Mouse (Mus musculus) embryonic facial prominence, embryonic 10.5 days (tissue): Measurements from ENCODE around the gene Camkk2. TPM values are rescaled to one million over a fixed set of nuclear protein-coding genes. Genes with fewer than 3 reads are reported as not detected.
A peak's percentile ranks its signal among the peaks of the same experiment; 100 is the strongest.

Experiments used
- DNase-seq: peaks from one replicate; pipeline ENCODE4 v3.0.0-alpha.2; 2017; ENCODE audit warnings: low spot score
- H3K27ac ChIP-seq: fragments of 300-500 bp; sonication (generic); replicated peaks from 2 replicates; pipeline ENCODE4 v1.5.1; 2016; ENCODE audit warnings: mild to moderate bottlenecking
- H3K27me3 ChIP-seq: fragments of 300-500 bp; sonication (generic); replicated peaks from 2 replicates; pipeline ENCODE4 v1.6.1; 2016; ENCODE audit warnings: low read depth, mild to moderate bottlenecking; ENCODE audit not compliant: poor library complexity, severe bottlenecking
- H3K36me3 ChIP-seq: fragments of 300-500 bp; sonication (generic); replicated peaks from 2 replicates; pipeline ENCODE4 v1.6.1; 2016; ENCODE audit warnings: mild to moderate bottlenecking, moderate library complexity
- H3K4me1 ChIP-seq: fragments of 300-500 bp; sonication (generic); 2 replicates; pipeline ENCODE4 v1.6.1; 2016
- H3K4me3 ChIP-seq: fragments of 300-500 bp; sonication (generic); 2 replicates; pipeline ENCODE4 v1.5.1; 2016; ENCODE audit warnings: mild to moderate bottlenecking, moderate library complexity
- H3K9me3 ChIP-seq: fragments of 300-500 bp; sonication (generic); 2 replicates; pipeline ENCODE4 v1.6.1; 2016; ENCODE audit warnings: mild to moderate bottlenecking
- WGBS: fragments of 180-500 bp; shearing (Covaris S2); methylation state at CpG from one replicate; pipeline ENCODE4 v1.1.7; 2016; 5-methylcytosine and 5-hydroxymethylcytosine counted together
- polyA plus RNA-seq: library from polyadenylated mRNA; unstranded; fragments of >200 nt; fragmentation: Nextera tagmentation; extraction: Ambion mirVana; gene quantifications from 2 replicates; pipeline ENCODE4 v1.2.1, GENCODE M21; 2016

Camkk2 gene
- polyA plus RNA-seq, 1 experiment from 2014 or later, result 26.3 TPM

GRCm38 (mm10) chr5:122702156-122702555 lies 77.1 kb downstream of the Camkk2 start:
- DNase-seq, result no peak
- no peak overlapping the region for H3K27ac ChIP-seq
- H3K9me3 ChIP-seq, result no peaks in the 10 kb centered on the region
- peaks cover 9% of the 10 kb centered on the region; the same call in 1 of the 2 replicates for H3K27me3 ChIP-seq
- no peak overlapping the region for H3K4me3 ChIP-seq
- no peaks in the 10 kb centered on the region for H3K36me3 ChIP-seq
- 81% methylated on average over 6 of the region's 6 CpGs for WGBS
- H3K4me1 ChIP-seq, result peaks cover 7% of the 10 kb centered on the region

GRCm38 (mm10) chr5:122700837-122701212 lies 78.4 kb downstream of the Camkk2 start:
- Histone ChIP-seq H3K4me3 (no peak overlapping the region), H3K27ac (no peak overlapping the region), H3K36me3 (no peaks in the 10 kb centered on the region), H3K27me3 (no peaks in the 10 kb centered on the region), H3K4me1 (no peaks in the 10 kb centered on the region), H3K9me3 (no peaks in the 10 kb centered on the region)
- no peak for DNase-seq
- 59% methylated on average over 5 of the region's 5 CpGs for WGBS

- Histone ChIP-seq H3K27ac (no peak overlapping the region), H3K4me1 (no peaks in the 10 kb centered on the region), H3K9me3 (no peaks in the 10 kb centered on the region), H3K27me3 (no peaks in the 10 kb centered on the region), H3K36me3 (no peaks in the 10 kb centered on the region), H3K4me3 (no peak overlapping the region)
- no peak for DNase-seq
- WGBS, result 85% methylated on average over 12 of the region's 12 CpGs
These were observed 78.9 kb downstream of the Camkk2 start for GRCm38 (mm10) chr5:122700109-122700836.

GRCm38 (mm10) chr5:122698701-122699060 lies 80.5 kb downstream of the Camkk2 start:
- Histone ChIP-seq H3K27ac (no peak overlapping the region), H3K4me3 (no peak overlapping the region), H3K36me3 (no peaks in the 10 kb centered on the region), H3K27me3 (no peaks in the 10 kb centered on the region), H3K4me1 (peaks cover under 1% of the 10 kb centered on the region; the same call in 1 of the 2 replicates), H3K9me3 (no peaks in the 10 kb centered on the region)
- 84% methylated on average over 9 of the region's 9 CpGs for WGBS
- no peak for DNase-seq

DNA sequence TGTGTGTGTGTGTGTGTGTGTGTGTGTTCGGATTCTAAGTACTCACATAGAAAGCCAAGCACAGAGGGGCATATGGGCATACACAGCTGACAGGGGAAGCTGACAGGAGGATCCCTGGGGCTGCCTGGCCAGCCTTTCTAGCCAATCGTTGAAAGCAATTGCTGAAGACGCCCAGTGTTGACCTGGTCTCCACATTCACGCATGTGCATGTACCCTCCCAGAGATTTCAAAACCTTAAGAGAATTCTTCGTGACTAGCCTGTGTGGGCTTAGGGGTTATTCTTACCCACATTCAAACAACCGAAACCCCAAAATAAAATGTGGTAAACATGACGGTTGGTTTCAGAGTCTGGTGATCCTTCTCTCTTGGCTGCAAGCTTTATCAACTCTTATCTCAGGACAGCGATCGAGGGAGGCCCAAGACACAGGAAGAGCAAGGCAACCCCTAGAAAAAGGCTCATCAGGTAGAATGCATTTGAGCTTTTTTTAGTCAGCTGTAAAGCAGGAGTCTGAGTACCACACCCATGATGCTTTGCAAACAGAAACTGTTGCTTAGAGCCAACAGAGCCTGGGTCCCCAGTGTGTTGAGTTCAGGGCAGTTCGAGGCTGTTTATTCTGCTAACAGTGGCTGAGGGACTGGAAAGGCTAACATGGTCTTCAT lies 81.0 kb downstream of the Camkk2 start:
- Histone ChIP-seq H3K9me3 (no peaks in the 10 kb centered on the region), H3K4me3 (no peak overlapping the region), H3K36me3 (no peaks in the 10 kb centered on the region), H3K27ac (no peak overlapping the region), H3K4me1 (peaks cover 6% of the 10 kb centered on the region; the same call in 1 of the 2 replicates), H3K27me3 (no peaks in the 10 kb centered on the region)
- no peak for DNase-seq
- 87% methylated on average over 10 of the region's 10 CpGs for WGBS

DNA sequence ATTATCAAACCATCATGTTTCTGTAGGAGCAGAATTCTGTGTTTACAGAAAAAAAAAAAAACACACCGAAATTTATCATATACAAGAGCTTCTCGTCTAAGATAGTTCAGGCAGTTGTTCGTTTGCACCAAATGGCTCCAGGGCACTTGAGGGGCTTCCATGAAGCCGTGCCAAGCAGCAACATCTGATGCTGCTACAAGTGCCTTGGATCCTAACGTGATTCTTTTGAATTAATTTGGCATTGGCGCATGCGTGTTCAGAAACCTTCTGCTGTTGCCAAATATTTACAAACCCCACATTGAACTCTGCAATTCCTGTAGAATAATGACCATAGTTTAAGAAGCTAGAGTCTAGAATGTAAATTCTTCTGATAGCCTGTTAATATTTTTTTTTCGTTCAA lies 83.7 kb downstream of the Camkk2 start:
- no peak overlapping the region for H3K27ac ChIP-seq
- H3K36me3 ChIP-seq, result no peaks in the 10 kb centered on the region
- H3K4me3 ChIP-seq, result no peak overlapping the region
- peaks cover 11% of the 10 kb centered on the region; the same call in 1 of the 2 replicates for H3K4me1 ChIP-seq
- DNase-seq, result no peak
- 81% methylated on average over 8 of the region's 8 CpGs for WGBS
- no peaks in the 10 kb centered on the region for H3K9me3 ChIP-seq
- no peaks in the 10 kb centered on the region for H3K27me3 ChIP-seq

DNA sequence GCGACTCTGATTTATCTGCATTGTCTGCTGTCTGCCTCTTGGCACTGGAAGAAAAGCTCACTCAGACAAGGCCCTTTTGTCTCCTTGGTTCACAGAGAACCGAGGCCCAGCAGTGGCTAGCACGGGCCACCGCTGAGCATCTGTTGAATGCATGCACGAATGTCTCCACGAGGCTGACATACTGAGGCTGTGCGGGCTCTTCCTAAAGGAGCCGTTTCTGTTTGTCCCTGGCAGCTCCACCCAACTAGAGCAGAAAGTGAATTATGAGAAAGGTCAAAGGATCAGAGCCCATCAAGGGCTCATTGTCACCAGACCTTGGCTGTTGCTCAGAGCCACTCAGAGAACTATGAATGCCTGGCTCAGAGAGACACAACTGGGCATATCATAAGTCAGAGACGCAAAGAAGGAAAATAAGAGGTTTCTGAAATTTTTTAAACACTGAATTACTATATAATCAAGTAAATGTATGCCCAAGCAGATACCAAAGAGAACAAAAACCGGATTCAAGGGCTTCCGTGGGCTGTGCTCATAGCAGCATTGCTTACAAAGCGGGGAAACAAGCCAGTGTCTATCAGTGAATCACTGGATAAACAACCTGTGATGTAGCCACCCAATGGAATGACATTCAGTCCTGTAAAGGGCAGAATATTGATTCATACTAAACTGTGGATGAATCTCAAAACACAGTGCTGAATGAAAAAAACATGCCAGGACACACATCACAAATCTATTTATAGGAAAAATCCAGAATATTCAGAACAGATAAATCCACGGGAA lies 85.6 kb downstream of the Camkk2 start:
- Histone ChIP-seq H3K9me3 (no peaks in the 10 kb centered on the region), H3K27me3 (no peaks in the 10 kb centered on the region), H3K4me3 (no peak overlapping the region), H3K36me3 (no peaks in the 10 kb centered on the region), H3K27ac (peak overlapping the region; percentile 73), H3K4me1 (peaks cover 11% of the 10 kb centered on the region; the same call in 1 of the 2 replicates)
- DNase-seq, result peak; percentile 51
- WGBS, result 34% methylated on average over 13 of the region's 13 CpGs

GRCm38 (mm10) chr5:122690486-122690885 lies 88.7 kb downstream of the Camkk2 start:
- Histone ChIP-seq H3K9me3 (no peaks in the 10 kb centered on the region), H3K36me3 (no peaks in the 10 kb centered on the region), H3K4me1 (peaks cover 11% of the 10 kb centered on the region; the same call in 1 of the 2 replicates), H3K27me3 (no peaks in the 10 kb centered on the region), H3K4me3 (no peak overlapping the region), H3K27ac (no peak overlapping the region)
- no peak for DNase-seq
- 41% methylated on average over 6 of the region's 6 CpGs for WGBS

GRCm38 (mm10) chr5:122689153-122689552 lies 90.1 kb downstream of the Camkk2 start:
- Histone ChIP-seq H3K4me3 (no peak overlapping the region), H3K4me1 (peaks cover 11% of the 10 kb centered on the region; the same call in 1 of the 2 replicates), H3K27me3 (no peaks in the 10 kb centered on the region), H3K36me3 (no peaks in the 10 kb centered on the region), H3K27ac (no peak overlapping the region), H3K9me3 (no peaks in the 10 kb centered on the region)
- 90% methylated on average over 7 of the region's 7 CpGs for whole genome bisulfite sequencing
- no peak for DNase-seq

DNA sequence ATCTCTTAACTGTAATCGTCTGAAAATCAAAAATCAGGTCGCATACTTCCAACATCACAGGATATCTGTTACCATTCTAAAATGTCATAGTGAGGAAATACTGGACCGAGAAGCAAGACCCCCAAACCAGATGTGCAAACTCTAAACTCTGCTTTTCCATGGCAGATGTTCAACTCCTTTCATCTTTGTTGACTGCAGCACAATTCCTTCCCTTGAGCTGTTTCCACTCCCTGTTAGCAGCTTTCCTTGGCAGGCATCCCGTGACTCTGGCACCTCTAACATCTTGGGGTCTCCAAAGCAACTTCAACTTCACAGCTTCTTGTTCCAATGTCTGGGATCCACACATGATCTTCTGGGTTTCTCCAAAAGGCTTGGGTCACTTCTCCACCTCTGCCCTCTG lies 91.8 kb downstream of the Camkk2 start:
- Histone ChIP-seq H3K27ac (no peak overlapping the region), H3K36me3 (no peaks in the 10 kb centered on the region), H3K4me1 (peaks cover under 1% of the 10 kb centered on the region; the same call in 1 of the 2 replicates), H3K27me3 (no peaks in the 10 kb centered on the region), H3K4me3 (no peak overlapping the region), H3K9me3 (no peaks in the 10 kb centered on the region)
- 91% methylated on average over 4 of the region's 4 CpGs for WGBS
- DNase-seq, result no peak

GRCm38 (mm10) chr5:122683926-122684325 lies 95.3 kb downstream of the Camkk2 start:
- Histone ChIP-seq H3K4me1 (no peaks in the 10 kb centered on the region), H3K36me3 (no peaks in the 10 kb centered on the region), H3K27ac (no peak overlapping the region), H3K4me3 (no peak overlapping the region), H3K9me3 (no peaks in the 10 kb centered on the region), H3K27me3 (no peaks in the 10 kb centered on the region)
- WGBS, result 83% methylated on average over 10 of the region's 10 CpGs
- no peak for DNase-seq

DNA sequence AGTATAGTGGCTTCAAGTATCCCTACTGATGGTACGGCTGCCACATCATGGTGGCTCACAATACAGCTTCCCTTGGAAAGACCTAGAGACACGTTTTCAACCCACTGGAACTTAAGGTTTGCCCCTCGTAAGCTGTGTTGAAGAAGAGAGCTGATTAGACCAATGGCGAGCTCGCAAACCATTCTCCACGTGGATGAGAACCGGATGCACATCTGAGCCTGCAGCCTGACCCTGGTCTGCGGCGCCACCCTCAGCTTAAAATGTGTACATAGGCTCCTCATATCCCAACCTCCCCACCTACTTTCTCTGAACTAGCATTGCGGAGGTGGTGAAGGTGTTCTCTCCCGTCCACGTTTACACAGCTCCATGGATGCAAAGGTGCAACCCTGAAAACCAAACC lies 97.9 kb downstream of the Camkk2 start:
- Histone ChIP-seq H3K27ac (no peak overlapping the region), H3K36me3 (no peaks in the 10 kb centered on the region), H3K4me1 (no peaks in the 10 kb centered on the region), H3K4me3 (no peak overlapping the region), H3K27me3 (no peaks in the 10 kb centered on the region), H3K9me3 (no peaks in the 10 kb centered on the region)
- WGBS, result 84% methylated on average over 12 of the region's 12 CpGs
- DNase-seq, result no peak
